Mouse (Mus musculus) left cerebral cortex, adult 11 months (tissue): ENCODE measurements around the gene 1700025F22Rik.
"Not testable (repeated sequence)": the region's sequence is repeated elsewhere in the genome, so short reads cannot be mapped to it uniquely, and the experiment has no call there.

ENCODE experiments used
- DNase-seq: peaks from one replicate; pipeline ENCODE4 v3.0.0; 2022; ENCODE audit warnings: low spot score

1700025F22Rik gene

GRCm38 (mm10) chr19:11165172-11165571, at the start of gene 1700025F22Rik:
Gene 1700025F22Rik (minus strand): TSS chr19:11165320.
- no peak for DNase-seq

DNA sequence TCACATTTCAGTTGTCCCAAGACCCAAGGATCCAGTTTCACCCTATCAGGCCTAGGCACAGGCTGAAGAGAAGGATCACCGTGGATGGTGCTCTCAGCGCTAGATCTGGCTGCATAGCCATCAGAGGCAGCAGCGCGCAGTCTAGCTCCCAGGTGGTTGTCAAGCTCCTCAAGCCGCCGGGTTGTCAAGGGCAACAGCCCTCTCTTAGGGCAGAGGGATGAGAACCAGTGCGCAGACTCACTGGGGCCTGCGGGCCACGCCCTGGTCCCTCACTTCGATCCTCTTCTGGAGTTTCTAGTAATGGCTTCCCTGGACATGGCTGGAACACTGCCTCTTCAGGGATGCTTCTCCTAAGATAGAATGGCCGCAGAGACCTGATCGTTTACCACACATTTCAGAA, 31.4 kb upstream of the 1700025F22Rik start, which contains the start of gene Ms4a13:
Ms4a13 (minus strand) TSS at position 192 of the 400 bp plus-strand sequence.
- DNase-seq, result no peak

DNA sequence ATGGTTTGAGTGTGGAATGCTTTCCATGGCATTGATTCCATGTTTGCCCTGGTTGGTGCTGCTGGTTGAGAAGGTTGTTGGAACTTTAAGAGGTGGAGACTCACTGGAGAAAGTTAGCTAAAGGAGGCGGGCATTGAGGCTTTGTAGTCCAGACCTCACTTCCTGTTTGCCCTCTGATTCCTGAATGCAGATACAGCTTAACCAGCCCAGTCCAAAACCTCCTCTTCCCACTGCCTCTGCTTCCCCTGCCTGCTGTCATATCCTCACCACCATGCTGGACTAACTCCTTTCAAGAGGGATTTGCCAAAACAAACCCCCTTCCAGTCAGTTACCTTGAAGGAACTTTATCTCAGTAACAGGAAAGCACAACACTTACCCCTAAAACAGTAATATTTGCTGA, 27.4 kb upstream of the 1700025F22Rik start:
- no peak for DNase-seq

- peak; percentile 2 for DNase-seq
Observed at GRCm38 (mm10) chr19:11184121-11184520, 19.0 kb upstream of the 1700025F22Rik start.

DNA sequence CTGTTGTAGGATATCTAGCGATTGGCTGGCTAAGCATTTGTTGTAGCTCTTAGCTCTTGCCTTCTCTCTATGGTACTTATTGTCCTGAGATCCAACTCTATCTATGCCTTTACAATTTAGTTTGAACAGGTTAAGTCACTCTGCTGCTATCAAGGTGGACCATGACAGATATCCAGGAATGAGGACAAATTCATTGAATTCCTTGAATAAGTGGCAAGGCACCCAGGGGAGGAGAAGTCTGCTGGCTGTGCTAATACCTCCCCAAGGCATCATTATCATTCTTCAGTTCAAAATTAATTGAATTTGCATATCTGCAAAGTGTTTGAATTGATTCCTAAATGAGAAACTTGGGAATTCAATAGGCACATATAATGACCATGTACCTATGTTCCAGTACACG, 12.3 kb upstream of the 1700025F22Rik start:
- no peak for DNase-seq

DNA sequence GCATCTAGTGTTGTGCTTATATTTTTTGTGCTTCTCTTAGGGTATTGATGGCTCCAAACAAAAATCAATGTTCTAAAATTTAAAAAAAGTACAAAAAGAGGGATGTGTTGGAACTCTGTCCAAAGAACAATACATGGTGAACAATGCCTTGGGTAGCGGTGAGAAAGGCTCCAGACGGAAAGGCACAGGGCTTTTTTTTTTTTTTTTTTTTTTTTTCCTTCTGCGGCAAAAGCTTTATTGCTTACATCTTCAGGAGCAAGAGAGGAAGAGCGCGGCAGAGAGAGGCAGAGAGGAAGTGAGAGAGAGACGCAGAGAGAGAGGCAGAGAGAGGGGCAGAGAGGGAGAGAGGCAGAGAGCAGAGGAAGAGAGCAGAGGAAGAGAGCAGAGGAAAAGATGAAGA, 7.2 kb downstream of the 1700025F22Rik start:
- DNase-seq, result not testable (repeated sequence)

DNA sequence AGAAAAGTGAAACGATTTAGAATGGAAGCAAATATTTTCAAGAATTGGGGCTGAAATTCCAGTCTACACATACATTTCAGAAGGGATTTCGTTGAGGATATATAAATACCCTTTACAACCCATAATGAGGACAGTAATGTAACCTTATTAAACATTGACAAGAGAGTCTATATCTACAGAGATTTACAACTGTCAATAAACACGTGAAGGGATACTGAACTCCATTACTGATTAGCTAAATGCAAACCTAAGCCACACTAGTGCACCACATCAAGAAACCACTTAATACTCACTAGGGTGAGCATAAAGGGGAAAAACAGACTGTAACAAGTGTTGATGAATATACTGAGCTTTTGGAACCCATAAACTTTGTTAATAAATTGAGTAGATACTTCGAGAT, 29.8 kb downstream of the 1700025F22Rik start:
- DNase-seq, result no peak

DNA sequence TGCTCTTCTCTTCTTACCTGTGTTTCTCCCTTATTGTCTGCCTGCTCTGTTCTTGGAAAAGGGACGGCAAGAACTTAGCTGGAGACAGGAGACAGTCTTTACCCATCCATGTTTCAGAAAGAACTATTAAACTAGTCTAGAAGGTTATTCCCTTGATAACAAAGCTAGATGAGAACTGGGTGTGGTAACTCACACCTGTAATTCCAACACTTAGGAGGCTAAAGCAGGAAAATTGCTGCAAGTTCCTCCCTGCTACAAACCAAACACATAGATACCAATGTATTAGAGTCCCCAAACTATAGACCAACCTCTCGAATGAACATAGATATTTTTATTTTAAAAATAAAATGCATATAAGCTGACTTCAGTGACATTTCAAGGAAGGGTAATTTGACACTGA, 30.3 kb downstream of the 1700025F22Rik start:
- no peak for DNase-seq

GRCm38 (mm10) chr19:11130776-11131175, 34.3 kb downstream of the 1700025F22Rik start, which contains the start of gene 1700017D01Rik:
Gene 1700017D01Rik (minus strand): TSS chr19:11130876.
- DNase-seq, result not testable (repeated sequence)

DNA sequence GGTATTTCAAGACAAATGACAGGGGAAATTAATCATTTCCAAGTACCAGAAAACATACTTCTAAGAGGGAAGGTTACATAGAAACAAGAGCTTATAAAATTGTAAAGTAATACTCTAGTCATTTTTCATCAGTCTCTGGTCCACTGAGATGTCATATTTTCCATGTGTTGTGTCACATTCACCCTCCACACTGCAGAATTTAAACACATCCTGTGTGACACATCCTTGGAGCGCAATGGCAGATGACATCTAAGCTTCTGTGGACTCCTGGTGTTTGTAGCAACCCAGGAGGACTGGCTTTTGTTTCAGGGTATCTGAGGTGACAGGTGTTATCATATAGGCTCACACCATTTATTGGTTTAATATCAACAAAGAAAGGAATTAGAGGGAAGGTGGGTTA, 35.4 kb downstream of the 1700025F22Rik start:
- DNase-seq, result no peak

DNA sequence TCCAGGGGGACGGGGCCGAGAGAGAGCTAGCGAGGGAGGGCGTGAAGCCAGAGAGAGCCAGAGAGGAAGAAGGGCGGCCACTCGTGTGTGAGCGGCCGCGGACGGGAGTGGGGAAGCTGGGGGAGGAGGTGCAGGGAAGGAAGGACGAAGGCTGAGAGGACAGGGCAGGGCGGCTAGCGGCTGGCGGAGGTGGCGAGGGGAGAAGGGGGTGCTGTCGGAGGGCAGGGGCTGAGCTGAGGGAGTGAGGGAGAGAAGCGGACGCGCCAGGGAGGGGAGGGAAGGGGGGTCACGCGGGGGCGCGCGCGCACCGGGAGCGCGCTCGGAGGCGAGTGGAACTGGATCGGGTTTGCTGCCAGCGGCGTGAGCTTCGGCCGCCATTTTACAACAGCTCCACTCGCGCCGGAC, 44.1 kb downstream of the 1700025F22Rik start:
- not testable (repeated sequence) for DNase-seq

DNA sequence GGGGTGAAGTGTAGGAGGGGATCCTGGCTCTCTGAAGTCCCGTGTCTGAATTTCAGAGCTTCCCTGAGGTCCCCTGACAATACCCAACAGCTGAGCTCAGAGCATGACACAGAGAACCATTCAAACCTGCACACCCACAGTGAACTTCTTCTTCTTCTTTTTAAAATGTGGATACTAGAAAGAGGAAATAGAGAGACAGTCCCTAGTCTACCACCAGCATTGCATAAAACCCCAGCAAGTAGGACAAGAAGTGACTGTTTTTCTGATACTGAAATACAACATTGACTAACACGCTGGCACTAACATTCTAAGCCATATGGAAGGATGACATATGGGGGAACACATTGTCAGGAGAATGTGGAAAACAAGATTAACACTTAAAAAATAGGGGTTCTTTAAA, 45.8 kb downstream of the 1700025F22Rik start:
- no peak for DNase-seq

- no peak for DNase-seq
Observed at GRCm38 (mm10) chr19:11107746-11108145, 57.4 kb downstream of the 1700025F22Rik start.

DNA sequence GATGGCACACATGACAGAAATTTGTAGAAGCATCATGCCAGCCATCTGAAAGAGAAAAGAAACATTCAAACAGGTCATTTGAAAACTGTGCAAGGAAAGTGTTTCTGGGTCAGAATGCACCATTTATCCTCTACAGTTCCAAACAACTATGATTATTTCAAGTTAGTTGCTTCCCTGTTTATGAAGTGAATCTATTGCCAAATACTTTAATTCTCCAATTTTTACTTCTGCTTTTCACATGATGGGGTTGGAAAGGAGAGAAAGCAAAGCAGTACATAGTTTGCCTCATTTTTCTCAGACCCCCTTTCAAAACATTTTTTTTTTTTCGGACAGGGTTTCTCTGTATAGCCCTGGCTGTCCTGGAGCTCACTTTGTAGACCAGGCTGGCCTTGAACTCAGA, 63.2 kb downstream of the 1700025F22Rik start:
- DNase-seq, result no peak

GRCm38 (mm10) chr19:11098401-11098800, 66.7 kb downstream of the 1700025F22Rik start:
- no peak for DNase-seq

GRCm38 (mm10) chr19:11092131-11092530, 73.0 kb downstream of the 1700025F22Rik start:
- DNase-seq, result not testable (repeated sequence)
